Mouse (Mus musculus) cerebellum, adult 11-12 months (tissue): ENCODE measurements around the gene Slc25a54.

Source experiments
- DNase-seq: peaks from one replicate; pipeline ENCODE4 v3.0.0; 2022

The Slc25a54 gene

DNA sequence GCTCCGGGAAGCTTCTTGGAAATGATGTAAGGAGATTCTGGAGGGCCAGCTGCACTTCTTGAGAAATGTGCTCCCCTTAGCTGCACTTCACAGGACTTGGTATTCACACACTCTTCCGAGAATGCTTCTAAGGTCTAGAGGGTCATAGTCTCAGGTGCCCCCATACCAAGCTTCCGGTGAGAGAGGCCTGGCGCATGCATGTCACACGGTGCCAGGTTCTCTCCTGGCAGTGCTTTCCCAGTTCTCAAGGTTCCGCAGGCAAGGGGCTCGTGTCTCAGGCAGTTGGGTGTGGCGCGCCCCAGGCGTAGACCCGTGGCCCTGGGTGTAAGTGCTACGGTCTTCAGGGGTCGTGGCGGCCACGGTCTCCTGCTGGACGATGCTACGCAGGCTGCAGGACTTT, at the start of gene Slc25a54:
Slc25a54 (plus strand) TSS at position 301 of the 400 bp plus-strand sequence.
- no peak for DNase-seq

DNA sequence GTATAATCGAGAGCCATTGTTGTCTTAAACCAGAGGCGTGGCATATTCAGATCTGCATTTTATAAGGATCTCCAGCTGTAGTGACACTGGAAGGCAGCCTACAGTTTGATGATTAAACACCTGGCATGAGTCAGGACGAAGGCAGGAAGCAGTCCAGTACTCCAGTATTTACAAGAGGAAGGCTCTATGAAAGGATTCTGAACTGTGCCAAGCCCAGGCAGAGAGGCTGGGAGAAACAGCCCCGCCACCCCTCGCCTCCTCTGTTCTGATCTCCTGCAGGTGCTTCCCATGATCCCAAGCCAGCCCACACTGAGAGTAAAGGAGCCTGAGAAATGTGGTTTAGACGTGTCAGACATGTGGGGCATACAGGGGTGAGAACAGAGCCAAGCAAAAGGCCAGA, 49.5 kb upstream of the Slc25a54 start:
- no peak for DNase-seq

GRCm38 (mm10) chr3:109031626-109032025, 48.6 kb upstream of the Slc25a54 start:
- DNase-seq: no peak

DNA sequence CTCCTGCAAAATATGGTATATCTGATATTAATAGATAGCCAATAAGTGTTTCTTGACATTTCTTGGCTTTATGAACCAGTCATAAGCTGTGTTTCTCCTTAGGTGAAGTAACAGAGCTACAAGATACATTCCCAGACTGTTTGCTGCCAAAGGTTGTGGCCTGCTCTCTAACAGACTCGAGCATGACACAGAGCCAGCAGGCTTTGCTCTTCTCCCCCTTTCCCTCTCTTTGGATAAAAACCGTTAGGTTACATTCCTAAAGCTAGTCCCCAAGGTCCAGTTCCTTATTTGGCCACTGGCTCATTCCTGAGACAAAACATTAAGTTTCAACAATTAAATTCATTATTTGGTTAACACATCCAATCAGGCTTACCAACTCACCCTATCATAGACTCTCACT, 48.0 kb upstream of the Slc25a54 start:
- no peak for DNase-seq

GRCm38 (mm10) chr3:109034411-109034810, 45.9 kb upstream of the Slc25a54 start:
- no peak for DNase-seq

GRCm38 (mm10) chr3:109040908-109041307, 39.4 kb upstream of the Slc25a54 start:
- no peak for DNase-seq

GRCm38 (mm10) chr3:109043395-109043794, 36.9 kb upstream of the Slc25a54 start:
- DNase-seq: no peak

GRCm38 (mm10) chr3:109046428-109046827, 33.8 kb upstream of the Slc25a54 start:
- no peak for DNase-seq

GRCm38 (mm10) chr3:109047707-109048283, 32.5 kb upstream of the Slc25a54 start:
- DNase-seq: no peak

- no peak for DNase-seq
Measured at GRCm38 (mm10) chr3:109051056-109051945, 29.0 kb upstream of the Slc25a54 start.

- DNase-seq: no peak
Measured at GRCm38 (mm10) chr3:109051946-109052331, 28.3 kb upstream of the Slc25a54 start.

GRCm38 (mm10) chr3:109059903-109060302, 20.4 kb upstream of the Slc25a54 start:
- DNase-seq: no peak

- no peak for DNase-seq
Measured at GRCm38 (mm10) chr3:109062391-109062790, 17.9 kb upstream of the Slc25a54 start.

DNA sequence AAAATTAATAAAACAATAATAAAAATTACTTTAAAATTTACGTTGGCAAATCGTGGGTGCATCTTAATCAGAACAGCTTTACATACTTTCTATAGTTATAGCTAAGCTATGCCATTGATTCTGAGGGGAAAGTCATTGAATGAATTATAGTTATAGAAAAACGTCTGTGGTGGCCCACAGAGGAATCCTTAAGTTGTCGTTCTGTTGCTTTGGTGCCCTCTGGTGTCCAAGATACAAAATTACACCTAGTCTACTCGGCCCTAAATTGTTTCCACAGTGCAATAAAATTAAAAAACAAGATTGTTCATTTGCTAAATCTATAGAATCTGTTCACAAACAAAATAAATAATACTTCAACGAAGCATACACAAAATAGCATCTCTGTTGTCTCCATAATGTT, 17.3 kb upstream of the Slc25a54 start:
- peak; percentile 7 for DNase-seq

GRCm38 (mm10) chr3:109084418-109084817, 4.1 kb downstream of the Slc25a54 start:
- no peak for DNase-seq

DNA sequence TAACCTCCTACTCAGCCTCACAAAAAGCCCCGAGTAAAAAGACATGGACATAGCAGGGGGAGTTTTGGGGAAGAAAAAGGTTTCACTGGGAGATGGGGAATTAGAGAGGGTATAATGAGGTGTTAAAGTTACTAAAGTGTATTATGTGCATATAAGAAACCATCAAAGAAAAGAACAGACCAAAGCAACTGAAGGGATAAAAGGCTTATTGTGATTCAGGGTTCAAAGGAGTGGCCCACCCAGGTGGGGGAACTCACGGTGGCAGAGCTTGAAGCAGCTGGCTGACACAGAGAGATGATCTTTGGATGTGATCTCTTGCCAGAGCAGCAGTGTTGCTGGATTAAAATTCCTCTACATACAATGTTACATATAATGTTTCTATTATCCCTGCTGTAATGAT, 8.2 kb downstream of the Slc25a54 start:
- no peak for DNase-seq

DNA sequence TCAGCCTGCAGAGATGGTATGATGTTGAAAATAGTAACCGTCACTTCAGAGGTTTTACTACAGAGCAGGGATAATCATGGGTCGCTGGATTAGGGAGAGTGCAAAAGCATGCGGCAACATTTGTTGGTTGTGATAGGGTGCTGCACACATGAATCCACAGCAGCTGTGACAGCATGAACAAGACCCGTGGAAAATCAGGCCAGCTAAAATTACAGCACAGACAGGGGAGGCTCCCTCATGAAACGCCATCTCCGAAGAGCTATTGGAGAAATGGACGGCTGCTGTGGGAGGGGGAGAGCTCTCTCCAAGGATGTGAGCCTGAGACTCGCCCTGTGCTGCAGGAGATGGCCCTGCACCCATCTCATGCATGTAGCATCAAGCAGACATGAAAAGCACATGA, 24.4 kb downstream of the Slc25a54 start:
- no peak for DNase-seq

DNA sequence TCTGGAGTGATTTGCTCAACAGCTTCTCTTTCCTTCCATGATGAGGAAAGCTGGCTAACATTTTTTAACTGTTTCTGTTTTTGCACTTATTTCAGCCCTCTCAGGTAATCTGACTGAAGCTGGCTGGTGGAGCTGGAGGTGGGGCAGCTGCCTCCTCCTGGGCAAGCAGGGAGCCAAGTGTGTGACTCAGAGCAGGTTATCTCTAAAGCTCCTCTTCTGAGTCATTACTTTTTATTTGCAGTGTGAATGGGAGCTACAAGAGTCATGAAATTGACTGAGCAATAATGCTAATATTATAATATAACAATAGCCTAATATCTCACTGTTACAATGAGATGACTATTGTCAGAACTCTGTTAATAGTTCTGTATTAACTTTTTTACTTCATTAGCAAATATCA, 36.9 kb downstream of the Slc25a54 start:
- DNase-seq: no peak

DNA sequence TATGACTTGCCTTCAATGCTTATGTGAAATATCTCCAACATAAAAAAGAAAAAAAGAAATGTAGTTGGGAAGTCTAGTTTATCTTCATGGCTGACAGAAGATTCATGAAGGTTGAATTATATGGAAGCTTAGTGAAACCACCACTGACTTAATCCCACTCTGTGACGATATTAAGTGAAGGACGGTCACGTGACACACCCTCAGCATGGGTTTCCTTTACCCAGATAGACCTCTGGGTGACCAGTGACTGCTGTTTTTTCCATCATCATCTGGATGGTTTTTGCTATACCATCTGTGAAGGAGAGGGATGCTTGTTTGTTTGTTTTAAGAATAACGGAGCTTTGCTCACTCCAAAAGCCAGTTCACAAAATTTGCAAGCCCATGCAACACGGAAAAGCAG, 39.3 kb downstream of the Slc25a54 start:
- DNase-seq: no peak

DNA sequence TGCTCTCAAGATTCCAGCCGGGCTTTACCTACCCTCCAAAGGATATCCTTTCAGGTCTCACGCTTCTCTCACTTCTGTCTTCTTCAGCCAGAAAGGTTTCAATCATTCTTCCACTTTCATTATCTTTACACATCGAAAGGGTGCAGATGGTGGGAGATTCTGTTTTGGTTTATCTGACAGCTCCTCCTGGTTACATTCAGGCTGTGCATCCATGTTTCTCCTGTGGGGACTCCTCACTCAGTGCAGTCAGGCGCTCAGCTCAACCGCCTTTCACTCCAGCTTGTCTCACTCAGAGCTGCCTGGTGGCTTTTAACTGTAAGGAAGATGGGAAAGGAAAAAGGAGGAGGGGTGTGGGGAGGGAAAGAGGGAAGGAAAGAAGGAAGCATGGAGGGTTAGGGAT, 39.7 kb downstream of the Slc25a54 start:
- DNase-seq: no peak

DNA sequence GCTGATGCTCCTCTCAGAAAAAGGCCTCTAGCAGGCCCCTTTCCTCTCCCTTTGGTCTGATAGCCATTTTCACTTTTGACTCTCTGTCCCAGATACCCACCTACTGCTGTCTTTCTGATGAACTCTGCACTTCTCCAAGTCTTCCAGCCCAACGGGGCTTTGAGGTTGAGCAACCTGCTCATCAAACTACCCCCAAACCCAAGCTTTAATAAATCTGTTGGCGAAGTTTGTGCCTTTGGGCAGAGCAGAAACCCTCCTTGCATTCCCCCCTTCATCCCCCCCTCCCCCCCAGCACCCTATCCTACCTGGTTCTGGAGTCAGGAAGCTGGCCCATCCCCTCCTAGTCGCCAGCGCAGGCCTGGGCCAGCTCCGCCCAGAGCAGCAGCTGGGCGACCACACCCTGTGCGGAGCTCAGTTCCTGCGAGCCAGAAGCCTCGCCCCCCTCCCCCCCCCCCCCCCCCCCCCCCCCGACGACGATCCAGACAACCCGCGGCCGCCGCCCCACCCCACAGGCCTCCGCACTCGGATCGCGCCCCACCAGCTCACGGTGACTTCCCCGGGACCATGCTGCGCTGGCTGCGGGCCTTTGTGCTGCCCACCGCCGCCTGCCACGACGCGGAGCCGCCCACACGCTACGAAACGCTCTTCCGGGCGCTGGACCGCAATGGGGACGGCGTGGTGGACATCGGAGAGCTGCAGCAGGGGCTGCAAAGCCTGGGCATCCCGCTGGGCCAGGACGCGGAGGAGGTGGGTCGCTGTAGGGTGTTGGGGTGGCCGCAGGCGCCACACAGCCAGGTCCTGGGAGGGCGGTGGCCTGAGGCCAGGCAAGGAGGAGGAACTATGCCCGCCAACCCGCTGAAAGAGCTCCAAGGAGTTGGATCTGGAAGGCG, 42.6 kb downstream of the Slc25a54 start, which contains the start of gene Slc25a24:
Slc25a24 (plus strand) TSS at position 509 of the 890 bp plus-strand sequence.
- DNase-seq: no peak

DNA sequence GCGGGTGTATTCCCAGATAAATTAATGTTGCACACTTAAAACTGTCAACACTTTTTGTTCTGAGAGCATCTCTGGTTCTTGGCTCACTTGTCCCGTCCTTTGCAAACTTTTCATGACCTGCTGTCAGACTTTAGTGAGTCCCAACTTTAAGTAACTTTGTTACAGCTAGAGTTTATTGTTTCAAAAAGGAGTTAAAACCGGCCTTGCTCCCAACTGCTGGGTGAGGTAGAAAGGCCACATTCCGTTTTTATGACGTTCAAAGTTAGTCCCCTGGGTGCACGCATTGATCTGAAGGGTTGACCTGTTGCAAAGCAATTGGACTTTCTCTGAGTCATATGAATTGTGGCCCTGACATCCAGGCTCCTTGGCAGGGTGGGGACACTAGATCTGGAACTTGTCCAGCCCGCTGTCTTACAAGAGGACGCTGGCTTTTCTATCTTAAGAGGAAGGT, 43.3 kb downstream of the Slc25a54 start:
- no peak for DNase-seq

GRCm38 (mm10) chr3:109124091-109124490, 43.8 kb downstream of the Slc25a54 start:
- DNase-seq: no peak
